Mouse (Mus musculus): ENCODE measurements around the gene Lcn4. TPM values are rescaled to one million over a fixed set of nuclear protein-coding genes. Genes with fewer than 3 reads are reported as not detected.

Gene Lcn4
- polyA plus RNA-seq, 1 experiment from 2014 or later = not detected

GRCm38 (mm10) chr2:26632541-26633395, 38.3 kb downstream of the Lcn4 start:
- Histone ChIP-seq H3K27me3 (replicated peaks) (no peaks in the 10 kb centered on the region), H3K9me3 (no peaks in the 10 kb centered on the region), H3K27ac (no peak overlapping the region), H3K4me3 (no peak overlapping the region), H3K4me2 (peak overlapping the region; percentile 13; the same call in 1 of the 2 replicates), H3K36me3 (replicated peaks) (peaks cover 25% of the 10 kb centered on the region), H3K9ac (peak overlapping the region; percentile 24; the same call in 1 of the 2 replicates), H3K4me1 (peaks cover 76% of the 10 kb centered on the region)
- 87% methylated on average over 16 of the region's 16 CpGs for WGBS
- no peak for ATAC-seq (replicated peaks)

- Histone ChIP-seq H3K27me3 (replicated peaks) (no peaks in the 10 kb centered on the region), H3K9me3 (no peaks in the 10 kb centered on the region), H3K9ac (peak overlapping the region; percentile 90), H3K27ac (peak overlapping the region; percentile 88), H3K4me2 (peak overlapping the region; percentile 92), H3K4me3 (peak overlapping the region; percentile 68), H3K36me3 (replicated peaks) (no peaks in the 10 kb centered on the region), H3K4me1 (peaks cover 53% of the 10 kb centered on the region)
- 13% methylated on average over 5 of the region's 5 CpGs for WGBS
- peak; percentile 62 for ATAC-seq (replicated peaks)
Observed at GRCm38 (mm10) chr2:26628792-26629437, 42.2 kb downstream of the Lcn4 start.

DNA sequence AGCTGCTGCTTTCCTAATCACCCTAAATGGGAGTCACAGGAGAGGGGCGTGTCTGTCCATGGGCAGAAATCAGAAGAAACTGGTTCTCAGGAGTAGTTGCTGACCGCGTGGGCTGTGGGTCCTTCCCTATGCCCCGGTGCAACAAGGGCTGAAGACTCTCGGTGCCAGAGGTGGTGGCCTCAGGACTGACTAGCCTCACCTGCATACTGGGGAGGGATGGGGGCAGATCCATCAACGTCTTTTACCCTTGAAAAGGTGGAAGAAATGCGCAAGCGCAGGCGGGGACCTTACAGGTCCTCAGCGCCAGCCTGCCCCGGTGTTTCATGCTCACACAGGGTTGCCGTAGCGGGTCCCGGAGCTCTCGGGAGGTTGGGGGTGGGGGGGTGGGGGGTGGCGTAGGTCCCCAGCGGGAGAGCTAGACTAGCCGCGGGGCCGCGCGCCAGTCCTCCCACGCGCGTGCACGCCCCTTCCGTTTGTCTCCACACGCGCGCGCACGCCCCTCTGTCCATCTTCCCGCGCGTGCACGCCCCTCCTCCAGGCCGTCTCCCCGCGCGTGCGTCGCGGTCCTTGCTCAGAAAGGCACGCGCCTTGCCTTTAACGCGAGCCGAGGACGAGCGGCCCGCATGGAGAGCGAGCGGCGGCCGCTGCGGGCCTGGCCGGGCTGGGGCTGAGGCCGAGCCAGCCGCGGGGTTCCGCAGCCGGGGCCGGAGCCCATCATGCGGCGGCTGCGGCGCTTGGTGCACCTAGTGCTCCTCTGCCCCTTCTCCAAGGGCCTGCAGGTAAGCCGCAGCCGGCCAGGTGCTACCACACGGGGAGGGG, 43.0 kb downstream of the Lcn4 start, which contains the start of gene Fam69b:
Fam69b (plus strand) TSS at position 537 of the 819 bp plus-strand sequence.
- Histone ChIP-seq H3K4me1 (peaks cover 46% of the 10 kb centered on the region), H3K36me3 (replicated peaks) (no peaks in the 10 kb centered on the region), H3K9me3 (no peaks in the 10 kb centered on the region), H3K27ac (peak within 1 kb of the TSS; percentile 88), H3K4me3 (peak within 1 kb of the TSS; percentile 68), H3K4me2 (peak within 1 kb of the TSS; percentile 92), H3K27me3 (replicated peaks) (no peaks in the 10 kb centered on the region), H3K9ac (peak within 1 kb of the TSS; percentile 90)
- ATAC-seq (replicated peaks) = peak; percentile 82
- WGBS = under 1% methylated on average over 63 of the region's 70 CpGs

- Histone ChIP-seq H3K4me3 (no peak overlapping the region), H3K27ac (no peak overlapping the region), H3K4me2 (no peak overlapping the region), H3K4me1 (peaks cover 32% of the 10 kb centered on the region), H3K9me3 (no peaks in the 10 kb centered on the region), H3K27me3 (replicated peaks) (no peaks in the 10 kb centered on the region), H3K9ac (no peak overlapping the region), H3K36me3 (replicated peaks) (no peaks in the 10 kb centered on the region)
- no peak for ATAC-seq (replicated peaks)
- 74% methylated on average over 3 of the region's 3 CpGs for WGBS
Observed at GRCm38 (mm10) chr2:26626081-26626480, 45.0 kb downstream of the Lcn4 start.

- WGBS = 85% methylated on average over 3 of the region's 3 CpGs
- Histone ChIP-seq H3K4me3 (no peak overlapping the region), H3K9ac (no peak overlapping the region), H3K4me2 (no peak overlapping the region), H3K4me1 (peaks cover 26% of the 10 kb centered on the region), H3K27me3 (replicated peaks) (no peaks in the 10 kb centered on the region), H3K9me3 (no peaks in the 10 kb centered on the region), H3K27ac (no peak overlapping the region), H3K36me3 (replicated peaks) (no peaks in the 10 kb centered on the region)
- no peak for ATAC-seq (replicated peaks)
Observed at GRCm38 (mm10) chr2:26625419-26625818, 45.7 kb downstream of the Lcn4 start.

- Histone ChIP-seq H3K9ac (no peak overlapping the region), H3K36me3 (replicated peaks) (no peaks in the 10 kb centered on the region), H3K9me3 (no peaks in the 10 kb centered on the region), H3K4me2 (no peak overlapping the region), H3K27me3 (replicated peaks) (no peaks in the 10 kb centered on the region), H3K27ac (no peak overlapping the region), H3K4me3 (no peak overlapping the region), H3K4me1 (peaks cover 11% of the 10 kb centered on the region; the same call in 1 of the 2 replicates)
- no peak for ATAC-seq (replicated peaks)
- WGBS = 59% methylated on average over 5 of the region's 5 CpGs
Observed at GRCm38 (mm10) chr2:26622984-26623383, 48.1 kb downstream of the Lcn4 start.

DNA sequence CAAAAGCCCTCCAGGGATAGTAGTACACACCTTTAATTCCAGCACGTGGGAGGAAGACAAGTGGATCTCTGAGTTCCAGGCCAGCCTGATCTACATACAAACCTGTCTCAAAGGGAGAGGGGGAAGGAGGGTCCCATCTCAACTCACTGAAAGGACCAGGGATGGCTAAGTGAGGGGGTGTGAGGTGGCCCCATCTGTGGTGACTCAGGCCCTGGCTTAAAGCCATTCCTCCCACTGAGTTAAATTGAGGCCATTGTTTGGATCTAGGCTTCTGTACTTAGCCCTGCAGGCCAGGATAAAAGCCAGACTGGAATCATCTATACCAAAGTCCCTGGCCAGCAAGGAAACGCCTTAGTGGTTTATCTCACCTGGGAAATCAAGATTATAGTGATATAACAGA, 49.8 kb downstream of the Lcn4 start:
- Histone ChIP-seq H3K4me3 (no peak overlapping the region), H3K4me1 (peaks cover 6% of the 10 kb centered on the region; the same call in 1 of the 2 replicates), H3K36me3 (replicated peaks) (no peaks in the 10 kb centered on the region), H3K27me3 (replicated peaks) (no peaks in the 10 kb centered on the region), H3K27ac (no peak overlapping the region), H3K9ac (no peak overlapping the region), H3K9me3 (no peaks in the 10 kb centered on the region), H3K4me2 (no peak overlapping the region)
- 45% methylated on average over 2 of the region's 2 CpGs for WGBS
- no peak for ATAC-seq (replicated peaks)

- H3K27ac ChIP-seq = no peak overlapping the region
- peaks cover 4% of the 10 kb centered on the region; the same call in 1 of the 2 replicates for H3K4me1 ChIP-seq
- no peaks in the 10 kb centered on the region for H3K27me3 ChIP-seq (replicated peaks)
- H3K9me3 ChIP-seq = no peaks in the 10 kb centered on the region
- no peak for ATAC-seq (replicated peaks)
- no peak overlapping the region for H3K4me2 ChIP-seq
- H3K36me3 ChIP-seq (replicated peaks) = no peaks in the 10 kb centered on the region
- H3K4me3 ChIP-seq = no peak overlapping the region
- WGBS = 61% methylated on average over 7 of the region's 7 CpGs
- H3K9ac ChIP-seq = no peak overlapping the region
Observed at GRCm38 (mm10) chr2:26617928-26618327, 53.2 kb downstream of the Lcn4 start.

Other genes with a start within 250 kb of the Lcn4 start
- 21.3 and 21.5 TPM in 2 replicates for gene Sec16a, start 226.1 kb downstream of the Lcn4 start, polyA plus RNA-seq (2015; fragmentation: Nextera tagmentation; extraction: Ambion mirVana)
- 15.6 and 17.6 TPM in 2 replicates for gene Notch1, start 154.6 kb downstream of the Lcn4 start, polyA plus RNA-seq (2015; fragmentation: Nextera tagmentation; extraction: Ambion mirVana)
- gene Egfl7, start 91.3 kb downstream of the Lcn4 start, polyA plus RNA-seq (2015; fragmentation: Nextera tagmentation; extraction: Ambion mirVana) = 71.8 and 75.7 TPM in 2 replicates
- not detected in 2 replicates for gene Gm20532, start 84.6 kb downstream of the Lcn4 start, polyA plus RNA-seq (2015; fragmentation: Nextera tagmentation; extraction: Ambion mirVana)
- gene Agpat2, start 66.9 kb downstream of the Lcn4 start, polyA plus RNA-seq (2015; fragmentation: Nextera tagmentation; extraction: Ambion mirVana) = 4.6 and 6.7 TPM in 2 replicates
- gene Fam69b, start 42.8 kb downstream of the Lcn4 start, polyA plus RNA-seq (2015; fragmentation: Nextera tagmentation; extraction: Ambion mirVana) = 164 and 168 TPM in 2 replicates
- gene Abo, start 193.7 kb upstream of the Lcn4 start, polyA plus RNA-seq (2015; fragmentation: Nextera tagmentation; extraction: Ambion mirVana) = not detected in 2 replicates
- gene Surf6, start 231.6 kb upstream of the Lcn4 start, polyA plus RNA-seq (2015; fragmentation: Nextera tagmentation; extraction: Ambion mirVana) = 34.9 and 35.1 TPM in 2 replicates
- gene Med22, start 239.4 kb upstream of the Lcn4 start, polyA plus RNA-seq (2015; fragmentation: Nextera tagmentation; extraction: Ambion mirVana) = 144 and 152 TPM in 2 replicates
- 421 and 428 TPM in 2 replicates for gene Rpl7a, start 239.5 kb upstream of the Lcn4 start, polyA plus RNA-seq (2015; fragmentation: Nextera tagmentation; extraction: Ambion mirVana)
- gene Surf2, start 245.1 kb upstream of the Lcn4 start, polyA plus RNA-seq (2015; fragmentation: Nextera tagmentation; extraction: Ambion mirVana) = 58.4 and 63.5 TPM in 2 replicates
- gene Surf1, start 245.2 kb upstream of the Lcn4 start, polyA plus RNA-seq (2015; fragmentation: Nextera tagmentation; extraction: Ambion mirVana) = 83.4 and 85.4 TPM in 2 replicates